Mouse (Mus musculus) olfactory bulb, adult 2 months (tissue): Measurements from ENCODE around the gene Mok.

ENCODE experiments used
- CTCF ChIP-seq: fragments of 200-500 bp; IDR thresholded peaks from 2 replicates; pipeline ENCODE4 v1.5.1; 2012; ENCODE audit warnings: low read depth, mild to moderate bottlenecking, low read length, moderate library complexity; ENCODE audit not compliant: insufficient read depth
- POLR2A ChIP-seq: fragments of 200-500 bp; IDR thresholded peaks from 2 replicates; pipeline ENCODE4 v1.6.1; 2012; ENCODE audit warnings: mild to moderate bottlenecking, low read depth, low read length, moderate library complexity; ENCODE audit not compliant: insufficient read depth

GRCm38 (mm10) chr12:110871247-110871646, 30.5 kb upstream of the Mok start:
- TF ChIP-seq CTCF: no peak
- no peak for TF ChIP-seq POLR2A
